Mouse (Mus musculus) brain, embryonic 14.5 days (tissue): ENCODE measurements around the gene Apoc2.

Experiments
- CTCF ChIP-seq: fragments of 200-500 bp; IDR thresholded peaks from 2 replicates; pipeline ENCODE4 v1.5.1; 2012; ENCODE audit warnings: inconsistent platforms, mild to moderate bottlenecking, moderate library complexity, borderline replicate concordance; ENCODE audit not compliant: insufficient read depth, insufficient read length; ENCODE audit errors: extremely low read depth
- POLR2A ChIP-seq: fragments of 200-500 bp; IDR thresholded peaks from 2 replicates; pipeline ENCODE4 v1.6.1; 2012; ENCODE audit warnings: mild to moderate bottlenecking, inconsistent platforms, borderline replicate concordance; ENCODE audit not compliant: poor library complexity, insufficient read depth, insufficient read length, severe bottlenecking; ENCODE audit errors: extremely low read depth

DNA sequence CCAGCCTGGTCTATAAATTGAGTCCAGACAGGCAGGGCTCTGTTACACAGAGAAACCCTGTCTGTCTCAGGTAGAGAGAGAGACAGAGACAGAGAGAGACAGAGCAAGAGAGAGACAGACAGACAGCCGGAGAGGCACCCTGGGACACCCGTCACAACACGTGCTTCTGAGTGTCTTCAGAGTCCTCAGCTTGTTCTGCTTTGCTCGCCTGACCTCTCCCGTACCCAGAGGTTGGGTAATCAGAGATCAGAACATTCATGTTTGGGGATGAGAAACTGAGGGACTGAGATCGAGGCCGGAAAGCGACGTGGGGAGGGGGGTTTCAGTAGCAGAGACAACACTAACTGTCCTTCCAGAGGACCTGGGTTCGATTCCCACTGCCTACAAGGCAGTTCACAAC, 1.9 kb downstream of the Apoc2 start:
- TF ChIP-seq CTCF, result no peak
- no peak for TF ChIP-seq POLR2A
